Mouse (Mus musculus) gastrocnemius, adult 2 months (tissue): ENCODE measurements around the gene Cx3cr1. TPM values are rescaled to one million over a fixed set of nuclear protein-coding genes. Genes with fewer than 3 reads are reported as not detected.

Source experiments
- DNase-seq: peaks from one replicate; pipeline ENCODE4 v3.0.0; 2022
- H3K27ac ChIP-seq: fragments of 200-600 bp; 2 replicates; pipeline ENCODE4 v1.8.1; 2022; ENCODE audit warnings: mild to moderate bottlenecking
- H3K4me3 ChIP-seq: fragments of 200-600 bp; 2 replicates; pipeline ENCODE4 v1.8.1; 2022; ENCODE audit warnings: mild to moderate bottlenecking, moderate library complexity
- CTCF ChIP-seq: fragments of 200-600 bp; IDR thresholded peaks from 2 replicates; pipeline ENCODE4 v1.8.1; 2022; ENCODE audit warnings: antibody characterized with exemption, mild to moderate bottlenecking, moderate library complexity
- intact Hi-C: fragments of 180-260 bp; cut with DNase I; formaldehyde crosslinking; loops from one replicate; pipeline ENCODE4 v1.15.1; 2025
- total RNA-seq, 2 experiments: library from RNA; stranded (reverse); gene quantifications; 2 replicates each; pipeline ENCODE4 v1.2.3; 2021

The Cx3cr1 gene
- total RNA-seq, 2 experiments from 2014 or later = 0.15 to 0.20 TPM

DNA sequence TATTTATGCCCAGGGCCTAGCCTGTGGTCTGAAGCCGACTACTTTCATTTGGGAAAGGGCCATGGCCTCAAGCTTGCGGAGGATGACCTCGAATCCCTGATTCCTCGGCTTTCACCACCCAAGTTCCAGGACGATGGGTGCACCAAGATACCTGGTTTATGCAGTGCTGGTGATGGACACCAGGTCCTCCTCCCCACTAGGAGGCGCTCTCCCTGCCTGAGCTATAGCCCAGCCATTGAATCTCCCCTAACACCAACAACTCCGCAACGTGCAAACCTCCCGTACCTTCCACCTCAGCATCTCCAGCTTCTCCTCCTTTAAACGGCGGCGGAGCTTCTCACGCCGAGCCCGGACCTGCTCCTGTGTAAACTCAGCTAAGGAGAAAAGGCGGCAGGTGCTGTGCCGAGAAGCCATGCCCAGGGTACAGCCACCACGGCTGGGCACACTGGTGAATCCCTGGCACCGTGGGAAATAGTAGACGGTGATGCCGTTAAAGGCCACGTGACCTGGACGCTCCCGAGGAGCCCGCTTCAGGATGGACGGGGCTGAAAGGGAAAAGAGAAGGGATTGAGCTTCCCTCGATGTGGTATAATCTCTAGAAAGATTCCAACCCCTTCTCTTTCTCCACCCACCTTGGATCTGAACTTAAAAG is 95.7 kb downstream of the Cx3cr1 start:
- Histone ChIP-seq H3K4me3 (no peak overlapping the region), H3K27ac (no peak overlapping the region)
- intact Hi-C loops = no loop called here
- no peak for DNase-seq
- TF ChIP-seq CTCF = peak; percentile 51

DNA sequence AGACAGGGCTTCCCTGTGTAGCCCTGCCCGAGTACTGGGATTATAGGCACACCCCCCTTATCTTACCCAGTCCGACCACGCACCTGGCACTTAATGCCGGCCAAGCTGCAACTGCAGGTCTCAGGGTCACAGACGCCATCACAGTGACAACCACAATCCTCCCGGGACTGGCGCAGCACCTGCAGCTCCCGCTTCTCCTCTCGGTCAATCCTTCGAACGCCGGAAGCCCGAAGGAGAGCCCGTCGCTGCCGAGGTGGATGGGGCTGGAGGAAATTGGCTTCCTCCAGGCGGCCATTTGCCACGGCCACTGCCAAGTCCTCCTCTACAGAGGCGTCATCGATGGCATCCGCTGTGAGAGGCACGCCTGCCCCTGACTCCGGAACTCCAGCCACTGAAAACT is 96.4 kb downstream of the Cx3cr1 start:
- TF ChIP-seq CTCF = no peak
- no peak for DNase-seq
- H3K27ac ChIP-seq = peak overlapping the region; percentile 66; the same call in 1 of the 2 replicates
- no peak overlapping the region for H3K4me3 ChIP-seq
- intact Hi-C loops = no loop called here

DNA sequence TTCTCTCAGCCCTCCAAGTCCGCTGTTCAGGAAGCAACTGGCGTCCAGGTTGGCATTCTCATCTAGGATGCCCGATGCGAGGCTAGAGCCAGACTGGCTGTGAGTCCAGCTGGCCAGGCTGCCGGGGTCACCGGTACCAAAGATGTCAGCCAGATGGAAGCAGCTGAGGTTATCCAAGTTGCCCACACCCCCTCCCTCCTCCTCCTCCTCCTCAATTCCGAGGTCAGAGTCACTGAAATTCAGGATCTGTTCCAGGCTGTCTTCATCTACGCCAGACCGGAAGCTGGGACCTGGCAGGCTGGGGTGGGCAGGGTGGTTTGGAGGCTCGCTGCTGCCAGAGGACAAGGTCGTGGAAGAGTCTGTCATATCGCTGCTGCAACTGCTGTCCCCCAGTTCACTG is 97.1 kb downstream of the Cx3cr1 start:
- no peak for TF ChIP-seq CTCF
- intact Hi-C loops = no loop called here
- H3K27ac ChIP-seq = peak overlapping the region; percentile 66

DNA sequence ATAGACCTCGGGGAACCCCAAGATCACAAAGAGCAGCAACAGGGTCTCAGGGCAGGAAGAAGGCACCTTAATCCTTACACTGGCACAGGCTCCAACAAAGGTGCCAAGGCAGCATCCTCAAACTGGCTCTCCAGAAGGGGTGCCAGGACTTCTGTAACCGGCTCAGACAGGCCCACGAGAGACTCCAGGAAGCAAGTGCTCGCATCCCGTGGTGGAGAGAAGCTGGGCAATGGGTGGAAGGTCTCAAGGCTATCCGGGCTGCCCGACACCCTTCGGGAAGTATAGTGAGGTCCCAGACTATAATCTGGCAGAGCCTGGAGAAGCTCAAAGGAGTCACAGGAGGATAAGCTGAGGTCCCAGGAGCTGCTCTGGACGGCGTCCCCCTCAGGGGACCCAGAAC is 97.5 kb downstream of the Cx3cr1 start:
- H3K4me3 ChIP-seq = no peak overlapping the region
- no peak for TF ChIP-seq CTCF
- no peak for DNase-seq
- intact Hi-C loops = no loop called here
- H3K27ac ChIP-seq = no peak overlapping the region

More for the DNA sequence above, 97.1 kb downstream of the Cx3cr1 start:
- H3K4me3 ChIP-seq = no peak overlapping the region
- DNase-seq = peak; percentile 83

DNA sequence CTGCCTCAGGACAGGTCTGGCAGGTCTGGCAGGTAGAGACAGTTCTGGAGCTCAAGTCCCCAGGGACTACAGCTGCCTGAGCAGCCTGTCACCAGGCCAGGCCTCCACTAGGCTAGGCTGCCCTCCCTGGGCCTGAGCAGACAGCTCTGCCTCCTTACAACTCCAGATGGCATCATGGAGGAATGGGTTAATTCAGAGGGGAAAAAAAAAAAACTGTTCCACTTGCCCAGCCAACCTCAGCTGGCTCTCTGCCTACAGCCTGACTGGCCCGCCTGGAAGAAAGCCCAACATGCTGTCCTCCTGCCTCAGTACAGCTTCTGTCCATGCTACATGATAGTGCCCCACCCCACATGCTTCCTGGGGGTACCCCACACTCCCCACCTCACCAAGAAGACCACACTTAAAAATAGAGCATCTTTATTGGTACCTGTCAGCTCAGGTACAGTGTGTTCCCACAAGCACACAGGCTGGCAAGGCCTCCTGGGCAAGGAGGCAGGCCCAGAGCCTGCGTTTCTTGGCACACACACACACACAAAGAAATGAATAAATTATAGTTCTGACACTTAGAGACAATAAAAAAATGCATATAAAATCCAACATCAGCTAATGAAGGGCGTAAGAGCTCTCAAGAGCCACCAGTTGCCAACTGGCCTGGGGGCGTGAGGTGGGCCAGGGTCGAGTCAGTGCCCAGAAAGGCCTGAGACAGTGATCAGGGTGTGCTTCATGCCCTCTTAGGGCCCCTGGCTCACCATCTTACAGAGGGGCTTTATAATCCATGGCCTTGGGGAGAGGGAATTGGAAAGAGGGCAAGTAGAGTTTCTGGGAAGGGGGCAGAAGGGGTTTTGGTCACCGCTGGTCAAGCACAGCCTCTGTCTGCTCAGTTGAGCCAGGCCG is 98.7 kb downstream of the Cx3cr1 start:
- Histone ChIP-seq H3K27ac (peak overlapping the region; percentile 32), H3K4me3 (no peak overlapping the region)
- TF ChIP-seq CTCF = no peak
- intact Hi-C loops = no loop called here
- no peak for DNase-seq

DNA sequence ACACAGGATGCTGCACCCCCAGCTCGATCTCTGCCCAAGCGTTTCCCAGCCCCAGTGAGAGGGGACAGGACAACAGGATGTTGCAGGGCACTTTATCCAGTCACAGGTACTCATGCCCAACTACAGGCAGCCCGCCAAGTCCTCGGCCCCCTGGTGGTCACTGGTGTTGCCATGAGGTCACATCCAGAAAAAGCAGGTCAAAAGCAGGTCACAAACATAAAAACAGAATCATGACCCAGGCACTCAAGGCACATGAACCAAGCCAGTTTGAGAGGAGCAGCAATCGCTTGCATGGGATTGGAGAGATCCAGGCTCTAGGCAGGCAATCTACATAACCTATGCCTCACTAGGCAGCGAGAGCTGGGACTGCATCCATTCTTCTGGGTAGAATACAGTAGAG is 99.5 kb downstream of the Cx3cr1 start:
- intact Hi-C loops = no loop called here
- Histone ChIP-seq H3K4me3 (no peak overlapping the region), H3K27ac (peak overlapping the region; percentile 32)
- peak; percentile 48 for TF ChIP-seq CTCF
- peak; percentile 67 for DNase-seq

DNA sequence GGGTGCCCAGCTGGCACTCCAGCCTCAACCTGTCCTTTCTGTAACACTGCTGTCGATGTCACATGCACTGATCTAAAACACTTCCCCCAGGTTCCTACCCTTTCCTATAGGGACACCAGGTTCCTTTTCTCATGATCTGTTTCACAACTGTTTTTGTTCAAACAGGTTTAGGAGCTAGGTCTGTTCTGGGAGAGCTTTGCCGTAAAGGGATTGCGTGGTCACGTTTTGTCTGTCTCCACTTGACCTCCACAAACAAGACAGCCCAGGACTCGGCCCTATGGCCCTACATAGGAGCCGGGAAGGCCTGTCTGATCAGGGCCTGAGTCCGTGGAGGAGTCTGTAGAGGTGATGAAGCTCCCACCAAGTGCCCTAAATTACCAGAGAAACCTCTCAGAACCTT is 99.9 kb downstream of the Cx3cr1 start:
- no peak overlapping the region for H3K4me3 ChIP-seq
- H3K27ac ChIP-seq = no peak overlapping the region
- intact Hi-C loops = no loop called here
- DNase-seq = no peak
- TF ChIP-seq CTCF = no peak

DNA sequence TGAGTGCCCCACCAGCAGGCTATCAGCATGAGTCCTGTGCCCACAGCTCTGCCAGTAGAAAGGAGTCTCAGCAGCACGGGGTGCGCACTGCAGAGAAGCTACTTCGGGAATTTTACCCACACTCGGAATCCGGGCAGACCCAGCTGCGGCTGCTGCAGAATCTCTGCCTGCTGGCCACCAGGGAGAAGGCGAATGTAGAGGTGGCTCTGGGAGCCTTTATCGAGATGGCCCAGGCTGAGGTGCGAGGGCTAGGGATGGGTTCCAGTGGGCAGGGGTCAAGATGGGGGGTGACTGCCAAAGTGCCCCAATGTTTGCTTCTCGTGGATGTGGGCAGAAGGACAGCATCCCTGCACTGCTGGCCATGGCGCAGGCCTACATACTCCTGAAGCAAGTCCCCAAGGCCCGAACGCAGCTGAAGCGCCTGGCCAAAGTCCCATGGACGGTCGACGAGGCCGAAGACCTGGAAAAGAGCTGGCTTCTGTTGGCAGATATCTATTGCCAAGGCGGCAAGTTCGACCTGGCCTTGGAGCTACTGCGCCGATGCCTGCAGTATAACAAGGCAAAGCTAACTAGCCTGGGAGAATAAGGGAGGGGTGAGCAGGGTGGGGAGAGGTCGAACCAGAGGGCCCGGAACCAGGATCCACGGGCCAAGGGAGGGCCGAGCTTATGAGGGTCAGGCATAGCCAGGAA is 103.3 kb downstream of the Cx3cr1 start:
- intact Hi-C loops = no loop called here
- Histone ChIP-seq H3K4me3 (no peak overlapping the region), H3K27ac (no peak overlapping the region)
- no peak for DNase-seq
- TF ChIP-seq CTCF = no peak

DNA sequence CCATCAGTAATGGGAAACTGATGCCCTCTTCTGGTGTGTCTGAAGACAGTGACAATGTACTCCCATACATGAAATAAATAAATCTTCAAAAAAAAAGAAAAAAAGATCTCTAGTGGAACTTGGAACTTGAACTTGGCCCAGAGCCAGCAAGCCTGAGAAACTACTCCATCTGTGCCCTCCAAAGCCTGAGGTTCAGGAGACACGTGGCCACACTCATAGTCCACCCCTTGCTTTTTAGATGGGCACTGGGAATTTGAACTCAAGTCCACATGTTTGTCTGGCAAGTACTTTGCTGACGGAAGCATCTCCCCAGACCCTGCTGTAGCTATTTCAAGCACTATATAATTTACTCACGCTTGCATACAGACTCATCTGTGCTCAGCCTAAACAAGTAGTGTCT is 104.5 kb downstream of the Cx3cr1 start:
- Histone ChIP-seq H3K27ac (no peak overlapping the region), H3K4me3 (no peak overlapping the region)
- TF ChIP-seq CTCF = no peak
- DNase-seq = no peak
- intact Hi-C loops = no loop called here

DNA sequence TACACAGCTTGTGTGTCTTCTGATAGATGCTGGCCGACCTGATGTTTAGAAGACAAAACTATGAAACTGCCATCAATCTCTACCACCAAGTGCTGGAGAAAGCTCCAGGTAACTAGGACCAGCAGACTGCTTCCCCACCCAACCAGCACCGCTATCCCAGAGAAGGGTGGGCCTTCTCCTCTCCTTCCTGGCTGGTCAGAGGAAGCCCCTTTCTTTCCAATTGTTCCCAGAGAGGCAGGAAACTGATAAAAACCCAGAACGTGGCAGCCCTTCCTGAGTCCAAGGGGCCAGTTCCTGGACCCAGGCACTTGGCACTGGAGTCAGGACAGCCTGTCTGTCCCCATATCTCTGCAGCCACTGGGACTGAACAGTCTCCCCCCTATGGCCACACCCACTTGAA is 105.5 kb downstream of the Cx3cr1 start:
- DNase-seq = no peak
- Histone ChIP-seq H3K4me3 (peak overlapping the region; percentile 5; the same call in 1 of the 2 replicates), H3K27ac (peak overlapping the region; percentile 74)
- no peak for TF ChIP-seq CTCF
- intact Hi-C loops = no loop called here

DNA sequence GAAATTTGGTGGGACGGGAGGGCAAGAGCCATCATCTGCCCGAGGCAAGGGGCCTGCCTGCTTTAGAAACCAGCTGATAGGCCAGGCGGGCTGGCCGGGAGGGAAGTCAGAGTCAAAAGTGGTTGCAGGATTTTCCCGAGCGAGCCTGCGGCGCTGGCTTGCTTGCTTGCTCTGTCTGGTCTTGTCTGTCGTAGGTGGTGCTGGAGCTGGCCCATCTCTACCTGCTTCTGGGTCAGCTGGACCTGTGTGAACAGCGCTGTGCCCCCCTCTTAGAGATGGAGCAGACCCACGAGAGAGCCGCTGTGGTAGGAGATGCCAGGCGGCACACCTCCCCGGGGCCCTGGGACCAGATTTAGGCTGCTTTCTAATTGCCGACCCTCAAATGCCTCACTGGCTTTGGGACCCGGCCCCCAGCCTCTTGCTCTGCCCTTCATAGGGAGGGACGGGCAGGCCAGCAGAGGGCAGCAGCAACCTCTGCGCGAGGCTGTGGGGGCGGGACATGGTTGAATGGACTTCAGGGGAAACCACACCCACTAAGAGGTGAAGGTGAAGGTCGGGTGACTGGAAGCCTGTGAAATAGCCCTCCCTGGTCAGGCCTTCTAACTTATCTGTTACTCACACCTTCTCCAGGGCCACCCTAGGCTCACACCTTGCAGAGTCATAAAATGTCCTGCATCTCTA is 106.6 kb downstream of the Cx3cr1 start:
- TF ChIP-seq CTCF = peak; percentile 97; the same call in 1 of the 2 replicates
- peak overlapping the region; percentile 74 for H3K27ac ChIP-seq

DNA sequence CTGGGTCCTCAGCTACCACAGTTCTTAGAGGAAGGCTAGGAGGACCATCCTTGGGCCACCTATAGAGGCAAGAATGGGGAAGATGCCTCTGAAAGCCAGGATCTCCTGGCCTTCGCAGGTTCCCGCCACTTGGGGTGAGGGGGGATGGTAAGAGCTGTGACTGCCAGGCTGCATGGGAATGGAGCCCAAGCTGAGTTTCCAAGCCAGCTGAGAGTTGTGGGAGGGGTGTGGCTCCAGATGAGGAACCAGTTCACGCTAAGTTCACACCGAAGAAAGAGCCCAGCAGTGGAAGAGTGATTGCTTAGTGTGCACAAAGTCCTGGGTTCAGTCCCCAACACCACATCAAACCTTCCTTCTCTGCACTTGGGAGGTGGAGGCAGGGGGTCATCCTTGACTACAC is 107.5 kb downstream of the Cx3cr1 start:
- TF ChIP-seq CTCF = no peak
- H3K4me3 ChIP-seq = no peak overlapping the region
- intact Hi-C loops = loop anchor here (2.0 kb wide), 1 partner anchor 111 kb away; no protein-coding TSS in a partner anchor

More for the DNA sequence above, 106.6 kb downstream of the Cx3cr1 start:
- H3K4me3 ChIP-seq = peak overlapping the region; percentile 31
- intact Hi-C loops = loop anchor here (1.0 to 2.0 kb wide), 2 partner anchors 48 to 110 kb away; no protein-coding TSS in a partner anchor
- DNase-seq = peak; percentile 83

More for the DNA sequence above, 107.5 kb downstream of the Cx3cr1 start:
- H3K27ac ChIP-seq = no peak overlapping the region
- no peak for DNase-seq
